Mouse (Mus musculus) small intestine, adult 2 months (tissue): ENCODE measurements around the gene Gjc2. TPM values are rescaled to one million over a fixed set of nuclear protein-coding genes. Genes with fewer than 3 reads are reported as not detected.
"Not testable (repeated sequence)": the region's sequence is repeated elsewhere in the genome, so short reads cannot be mapped to it uniquely, and the experiment has no call there.

Source experiments
- H3K27ac ChIP-seq: fragments of 200-500 bp; 2 replicates; pipeline ENCODE4 v1.5.1; 2012; ENCODE audit warnings: low read depth, low read length, control low read depth, inconsistent platforms; ENCODE audit not compliant: insufficient read depth
- H3K27me3 ChIP-seq: fragments of 200-500 bp; 2 replicates; pipeline ENCODE4 v1.6.1; 2012; ENCODE audit warnings: mild to moderate bottlenecking, moderate library complexity, low read length, inconsistent platforms; ENCODE audit not compliant: control insufficient read depth, insufficient read depth
- H3K36me3 ChIP-seq: fragments of 200-500 bp; 2 replicates; pipeline ENCODE4 v1.6.1; 2012; ENCODE audit warnings: mild to moderate bottlenecking, low read length, control low read depth, inconsistent platforms; ENCODE audit not compliant: control insufficient read depth, insufficient read depth
- H3K4me1 ChIP-seq: fragments of 200-500 bp; 2 replicates; pipeline ENCODE4 v1.6.1; 2012; ENCODE audit warnings: low read length, inconsistent platforms, mixed read lengths; ENCODE audit not compliant: control insufficient read depth, insufficient read depth, insufficient read length
- H3K4me3 ChIP-seq: fragments of 200-500 bp; 2 replicates; pipeline ENCODE4 v1.5.1; 2012; ENCODE audit warnings: low read depth, mild to moderate bottlenecking, control low read depth, inconsistent platforms, low read length, moderate library complexity
- CTCF ChIP-seq: fragments of 200-500 bp; IDR thresholded peaks from 2 replicates; pipeline ENCODE4 v1.5.1; 2012; ENCODE audit warnings: low read depth, mild to moderate bottlenecking, control low read depth, inconsistent platforms, low read length, moderate library complexity, mixed read lengths; ENCODE audit not compliant: insufficient replicate concordance, insufficient read length; ENCODE audit errors: extremely low read depth
- POLR2A ChIP-seq: fragments of 200-500 bp; IDR thresholded peaks from 2 replicates; pipeline ENCODE4 v1.6.1; 2012; ENCODE audit warnings: low read depth, mild to moderate bottlenecking, control low read depth, inconsistent platforms, low read length, moderate library complexity
- WGBS: fragments of 180-500 bp; shearing (Covaris S2); methylation state at CpG from one replicate; pipeline ENCODE4 v1.1.7; 2018; 5-methylcytosine and 5-hydroxymethylcytosine counted together
- polyA plus RNA-seq: library from polyadenylated mRNA; depleted of rRNA; stranded (reverse); fragments of >200 nt; gene quantifications from 2 replicates; pipeline ENCODE4 v1.2.3, GENCODE M21; 2012

The Gjc2 gene
- polyA plus RNA-seq, 1 experiment: 4.6 TPM

- Histone ChIP-seq H3K4me3 (no peak overlapping the region), H3K4me1 (peaks cover 29% of the 10 kb centered on the region; the same call in 1 of the 2 replicates), H3K27ac (no peak overlapping the region), H3K36me3 (peaks cover 21% of the 10 kb centered on the region), H3K27me3 (no peaks in the 10 kb centered on the region)
- TF ChIP-seq POLR2A (no peak), CTCF (no peak)
- WGBS: 69% methylated on average over 3 of the region's 3 CpGs
Measured at GRCm38 (mm10) chr11:59216955-59217354, 33.9 kb upstream of the Gjc2 start.

- 85% methylated on average over 12 of the region's 12 CpGs for WGBS
- no peak for TF ChIP-seq POLR2A
- no peak for TF ChIP-seq CTCF
Measured at GRCm38 (mm10) chr11:59212892-59213494, 30.0 kb upstream of the Gjc2 start.

GRCm38 (mm10) chr11:59212320-59212719 lies 29.3 kb upstream of the Gjc2 start:
- H3K27ac ChIP-seq, H3K4me3 ChIP-seq, H3K27me3 ChIP-seq: not testable (repeated sequence)
- WGBS: 63% methylated on average over 12 of the region's 12 CpGs
- Histone ChIP-seq H3K36me3 (peaks cover 36% of the 10 kb centered on the region), H3K4me1 (peaks cover 13% of the 10 kb centered on the region)

More at GRCm38 (mm10) chr11:59212892-59213494, 30.0 kb upstream of the Gjc2 start:
- Histone ChIP-seq H3K4me3 (no peak overlapping the region), H3K36me3 (peaks cover 39% of the 10 kb centered on the region), H3K4me1 (peaks cover 17% of the 10 kb centered on the region), H3K27me3 (no peaks in the 10 kb centered on the region), H3K27ac (no peak overlapping the region)

GRCm38 (mm10) chr11:59211561-59211960 lies 28.5 kb upstream of the Gjc2 start:
- H3K36me3 ChIP-seq: peaks cover 37% of the 10 kb centered on the region
- H3K4me3 ChIP-seq, H3K4me1 ChIP-seq, H3K27ac ChIP-seq, H3K27me3 ChIP-seq: not testable (repeated sequence)
- WGBS: 76% methylated on average over 9 of the region's 9 CpGs

- Histone ChIP-seq H3K4me1 (peaks cover 10% of the 10 kb centered on the region), H3K4me3 (no peak overlapping the region), H3K27ac (0 out of 2 replicates have a peak overlapping the region, but pooled peaks have one; percentile 29), H3K27me3 (no peaks in the 10 kb centered on the region), H3K36me3 (peaks cover 45% of the 10 kb centered on the region)
- TF ChIP-seq POLR2A (no peak), CTCF (no peak)
- 76% methylated on average over 4 of the region's 4 CpGs for WGBS
Measured at GRCm38 (mm10) chr11:59210020-59210419, 27.0 kb upstream of the Gjc2 start.

- Histone ChIP-seq H3K36me3 (peaks cover 46% of the 10 kb centered on the region), H3K27ac (peak overlapping the region; percentile 41; the same call in 1 of the 2 replicates), H3K27me3 (no peaks in the 10 kb centered on the region), H3K4me3 (peak overlapping the region; percentile 89), H3K4me1 (peaks cover 10% of the 10 kb centered on the region)
- TF ChIP-seq POLR2A (no peak), CTCF (no peak)
- WGBS: 54% methylated on average over 5 of the region's 5 CpGs
Measured at GRCm38 (mm10) chr11:59209580-59209979, 26.6 kb upstream of the Gjc2 start.

- Histone ChIP-seq H3K27me3 (no peaks in the 10 kb centered on the region), H3K4me1 (peaks cover 10% of the 10 kb centered on the region), H3K36me3 (peaks cover 50% of the 10 kb centered on the region), H3K27ac (peak overlapping the region; percentile 71), H3K4me3 (peak overlapping the region; percentile 89)
- TF ChIP-seq CTCF (peak; percentile 68; the same call in 1 of the 2 replicates), POLR2A (0 out of 2 replicates have a peak, but pooled peaks have one; percentile 22)
- 5% methylated on average over 18 of the region's 18 CpGs for WGBS
Measured at GRCm38 (mm10) chr11:59209003-59209441, 26.0 kb upstream of the Gjc2 start.
